Mouse (Mus musculus): ENCODE measurements at regions not wholly inside any gene's neighbourhood (a gene's known extent, or its start where the extent isn't known, plus 50 kb on each side); places are given as distances from the start of the nearest gene placed in this dataset.
"Not testable (repeated sequence)": the region's sequence is repeated elsewhere in the genome, so short reads cannot be mapped to it uniquely, and the experiment has no call there.

GRCm38 (mm10) chr5:134848981-134849380 lies 57.6 kb downstream of the Tmem270 start:
- intact Hi-C loops (cut with DNase I), result no loop called here
- Histone ChIP-seq H3K4me3 (no peak overlapping the region), H3K27ac (no peak overlapping the region)
- no peak for DNase-seq
- no peak for TF ChIP-seq CTCF (IDR thresholded peaks at IDR 0.05)

GRCm38 (mm10) chr5:134848571-134848970 lies 58.0 kb downstream of the Tmem270 start:
- no peak for TF ChIP-seq CTCF (IDR thresholded peaks at IDR 0.05)
- Histone ChIP-seq H3K4me3 (no peak overlapping the region), H3K27ac (no peak overlapping the region)
- intact Hi-C loops (cut with DNase I), result no loop called here
- DNase-seq, result no peak

- DNase-seq, result no peak
- Histone ChIP-seq H3K27ac (no peak overlapping the region), H3K4me3 (no peak overlapping the region)
- intact Hi-C loops (cut with DNase I), result no loop called here
- TF ChIP-seq CTCF (IDR thresholded peaks at IDR 0.05), result no peak
Measured at GRCm38 (mm10) chr5:134845416-134845815, 61.1 kb downstream of the Tmem270 start.

GRCm38 (mm10) chr5:134844216-134844615 lies 62.3 kb downstream of the Tmem270 start:
- intact Hi-C loops (cut with DNase I); H3K27ac ChIP-seq; DNase-seq; H3K4me3 ChIP-seq: not testable (repeated sequence)

GRCm38 (mm10) chr5:134841205-134841980 lies 65.1 kb downstream of the Tmem270 start:
- Histone ChIP-seq H3K27ac (no peak overlapping the region), H3K4me3 (no peak overlapping the region)
- no peak for DNase-seq
- TF ChIP-seq CTCF (IDR thresholded peaks at IDR 0.05), result no peak
- intact Hi-C loops (cut with DNase I), result no loop called here

- no peak for DNase-seq
- Histone ChIP-seq H3K4me3 (no peak overlapping the region), H3K27ac (no peak overlapping the region)
- TF ChIP-seq CTCF (IDR thresholded peaks at IDR 0.05), result no peak
- intact Hi-C loops (cut with DNase I), result no loop called here
Measured at GRCm38 (mm10) chr5:134836489-134836888, 70.0 kb downstream of the Tmem270 start.

GRCm38 (mm10) chr5:134832896-134833295 lies 73.6 kb downstream of the Tmem270 start:
- intact Hi-C loops (cut with DNase I), result no loop called here
- H3K4me3 ChIP-seq, result no peak overlapping the region
- DNase-seq, result no peak
- TF ChIP-seq CTCF (IDR thresholded peaks at IDR 0.05), result no peak
- no peak overlapping the region for H3K27ac ChIP-seq

GRCm38 (mm10) chr5:134817671-134818070 lies 70.5 kb upstream of the Eln start:
- intact Hi-C loops (cut with DNase I), result no loop called here
- Histone ChIP-seq H3K27ac (no peak overlapping the region), H3K4me3 (no peak overlapping the region)
- no peak for TF ChIP-seq CTCF (IDR thresholded peaks at IDR 0.05)
- DNase-seq, result no peak

- TF ChIP-seq CTCF (IDR thresholded peaks at IDR 0.05), result no peak
- DNase-seq, result no peak
- Histone ChIP-seq H3K4me3 (no peak overlapping the region), H3K27ac (no peak overlapping the region)
- intact Hi-C loops (cut with DNase I), result no loop called here
Measured at GRCm38 (mm10) chr5:134809121-134809520, 62.0 kb upstream of the Eln start.

- peak; percentile 20; the same call in 1 of the 2 replicates for TF ChIP-seq CTCF (IDR thresholded peaks at IDR 0.05)
- Histone ChIP-seq H3K4me3 (no peak overlapping the region), H3K27ac (no peak overlapping the region)
- intact Hi-C loops (cut with DNase I), result no loop called here
- no peak for DNase-seq
Measured at GRCm38 (mm10) chr5:134804291-134805049, 57.3 kb upstream of the Eln start.

GRCm38 (mm10) chr5:134802161-134802719 lies 55.1 kb upstream of the Eln start:
- no peak for TF ChIP-seq CTCF (IDR thresholded peaks at IDR 0.05)
- intact Hi-C loops (cut with DNase I), result no loop called here
- no peak for DNase-seq
- no peak overlapping the region for H3K27ac ChIP-seq
- no peak overlapping the region for H3K4me3 ChIP-seq

GRCm38 (mm10) chr5:134800481-134800880 lies 53.4 kb upstream of the Eln start:
- Histone ChIP-seq H3K27ac (no peak overlapping the region), H3K4me3 (no peak overlapping the region)
- intact Hi-C loops (cut with DNase I), result no loop called here
- TF ChIP-seq CTCF (IDR thresholded peaks at IDR 0.05), result no peak
- DNase-seq, result no peak

GRCm38 (mm10) chr5:134799911-134800310 lies 52.8 kb upstream of the Eln start:
- no peak for DNase-seq
- H3K27ac ChIP-seq, result no peak overlapping the region
- intact Hi-C loops (cut with DNase I), result loop anchor here (10.0 kb wide), 1 partner anchor 65 kb away; no protein-coding TSS in a partner anchor
- no peak overlapping the region for H3K4me3 ChIP-seq
- no peak for TF ChIP-seq CTCF (IDR thresholded peaks at IDR 0.05)

All from gastrocnemius, adult 2 months (tissue).